Mouse (Mus musculus): ENCODE measurements at regions not wholly inside any gene's neighbourhood (a gene's known extent, or its start where the extent isn't known, plus 50 kb on each side); places are given as distances from the start of the nearest gene placed in this dataset.

DNA sequence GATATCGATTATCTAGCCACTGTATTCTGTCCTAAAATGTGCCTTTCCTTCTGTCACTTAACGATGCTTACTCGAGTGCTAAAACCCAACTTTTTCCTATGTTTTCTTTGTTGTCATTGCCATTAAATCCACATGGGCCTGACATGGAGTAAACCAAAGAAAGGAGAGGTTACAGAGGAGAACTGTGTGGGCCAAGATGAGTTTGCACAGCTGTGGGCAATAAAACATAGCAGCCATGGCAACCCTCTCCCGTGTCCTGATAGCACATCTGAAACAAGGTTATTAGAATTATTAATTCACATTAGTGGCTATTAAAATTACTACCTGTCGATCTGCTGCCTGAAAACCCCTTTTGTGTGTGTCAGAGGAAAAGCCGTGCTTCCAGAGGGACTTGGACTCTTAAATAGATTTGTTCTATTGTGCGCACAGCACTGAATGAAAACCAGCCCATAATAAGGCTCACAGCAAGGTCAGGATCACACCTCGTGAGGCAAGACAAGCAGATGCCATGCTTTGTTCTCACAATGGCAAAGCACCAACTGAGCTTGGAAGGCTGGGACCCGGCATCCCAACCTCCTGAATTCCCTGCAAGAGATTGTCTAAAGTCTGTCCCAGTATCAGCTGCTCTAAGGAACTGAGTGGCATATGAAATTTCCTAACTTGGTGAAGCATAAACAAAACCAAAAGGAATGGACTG is 95.0 kb upstream of the Nrp1 start:
- TF ChIP-seq CTCF (IDR thresholded peaks at IDR 0.05; ENCODE audit: borderline replicate concordance, insufficient read depth, low read depth, low read length) (no peak), POLR2A (IDR thresholded peaks at IDR 0.05; ENCODE audit: borderline replicate concordance, insufficient read depth, low read length) (no peak)
